Mouse (Mus musculus): ENCODE measurements at regions not wholly inside any gene's neighbourhood (a gene's known extent, or its start where the extent isn't known, plus 50 kb on each side); places are given as distances from the start of the nearest gene placed in this dataset.

DNA sequence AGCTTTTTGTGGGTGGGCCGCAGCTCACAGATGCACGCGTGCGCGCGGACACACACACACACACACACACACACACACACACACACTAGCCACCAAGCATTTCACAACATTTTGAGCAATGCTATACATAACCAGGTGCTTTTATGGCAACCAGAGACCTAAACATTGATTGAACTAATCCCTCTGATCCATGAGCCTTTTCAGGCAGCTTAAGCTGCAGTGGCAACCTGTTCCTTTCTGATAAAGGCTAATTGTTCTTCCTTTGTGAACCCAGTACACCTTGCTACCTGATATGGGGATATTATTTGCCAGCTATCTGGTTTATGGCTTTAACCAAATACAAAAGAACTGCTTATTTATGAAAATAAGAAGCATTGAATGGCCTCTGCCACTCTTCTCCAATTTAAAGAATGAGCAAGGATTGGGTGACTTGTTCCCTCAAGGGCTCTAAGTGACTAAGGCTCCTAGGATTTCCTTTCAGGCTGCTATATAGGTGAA lies 651.2 kb downstream of the A830018L16Rik start:
- no peak for DNase-seq (ENCODE audit: extremely low read depth)
- Histone ChIP-seq H3K27me3 (replicated peaks) (no peaks in the 10 kb centered on the region), H3K4me1 (ENCODE audit: control insufficient read depth in 1 of 2, insufficient read depth in 2 of 2) (no peaks in the 10 kb centered on the region), H3K9ac (ENCODE audit: insufficient read depth, low read depth) (no peak overlapping the region), H3K36me3 (replicated peaks in 1 of 2; ENCODE audit: control insufficient read depth in 1 of 2, insufficient read depth in 1 of 2, low read length in 1 of 2) (no peaks in the 10 kb centered on the region), H3K79me2 (replicated peaks; ENCODE audit: control insufficient read depth, extremely low read depth, insufficient read depth, poor library complexity, severe bottlenecking) (no peaks in the 10 kb centered on the region), H3K27ac (ENCODE audit: insufficient read depth, low read depth) (no peak overlapping the region), H3K4me3 (replicated peaks in 1 of 3; ENCODE audit: low read depth in 2 of 3, low read length in 2 of 3, poor library complexity in 1 of 3) (no peak overlapping the region), H3K9me3 (replicated peaks; ENCODE audit: low read length) (no peaks in the 10 kb centered on the region), H3K4me2 (ENCODE audit: insufficient read depth, low read depth, poor library complexity, severe bottlenecking) (no peak overlapping the region)
- dilution Hi-C loops (cut with MboI; ENCODE audit: extremely low pct_ligation_motif_present, extremely low pct_unique_long_range_greater_than_20kb, low sequenced_read_pairs) = no loop called here
- TF ChIP-seq MXI1 (IDR thresholded peaks at IDR 0.05; ENCODE audit: low read depth, low read length) (no peak), CTCF (conservative IDR thresholded peaks at IDR 0.05 in 1 of 2, IDR thresholded peaks at IDR 0.05 in 1 of 2; ENCODE audit: low read depth in 2 of 2, low read length in 2 of 2) (no peak), MYC (IDR thresholded peaks at IDR 0.05; ENCODE audit: low read depth, low read length) (no peak), ZC3H11A (IDR thresholded peaks at IDR 0.05; ENCODE audit: low read depth, low read length) (no peak), GABPA (IDR thresholded peaks at IDR 0.05; ENCODE audit: insufficient replicate concordance, low read depth, low read length) (no peak), MAX (IDR thresholded peaks at IDR 0.05; ENCODE audit: low read length) (no peak), EP300 (IDR thresholded peaks at IDR 0.05; ENCODE audit: low read length) (no peak), CHD2 (IDR thresholded peaks at IDR 0.05; ENCODE audit: low read length) (no peak), PAX5 (IDR thresholded peaks at IDR 0.05; ENCODE audit: low read length) (no peak), TCF12 (IDR thresholded peaks at IDR 0.05; ENCODE audit: low read depth, low read length) (no peak), ELF1 (IDR thresholded peaks at IDR 0.05; ENCODE audit: low read depth, low read length) (no peak), SIN3A (IDR thresholded peaks at IDR 0.05; ENCODE audit: low read length) (no peak), MAFK (IDR thresholded peaks at IDR 0.05; ENCODE audit: insufficient replicate concordance, low read length) (no peak), BHLHE40 (IDR thresholded peaks at IDR 0.05; ENCODE audit: low read depth, low read length) (no peak), TBP (conservative IDR thresholded peaks at IDR 0.05; ENCODE audit: low read depth, low read length) (no peak), USF2 (conservative IDR thresholded peaks at IDR 0.05; ENCODE audit: low read depth, low read length) (no peak), CHD1 (IDR thresholded peaks at IDR 0.05; ENCODE audit: low read depth, low read length) (no peak), ZMIZ1 (IDR thresholded peaks at IDR 0.05; ENCODE audit: low read depth, low read length) (no peak)
- in situ Hi-C loops (cut with MboI; ENCODE audit: low pct_ligation_motif_present, low pct_unique_long_range_greater_than_20kb, low sequenced_read_pairs) = no loop called here

- TF ChIP-seq ZKSCAN1 (IDR thresholded peaks at IDR 0.05; ENCODE audit: borderline replicate concordance, low read depth, low read length) (no peak), USF1 (IDR thresholded peaks at IDR 0.05; ENCODE audit: low read depth, low read length) (no peak), NELFE (IDR thresholded peaks at IDR 0.05; ENCODE audit: low read depth, low read length) (no peak), E2F4 (IDR thresholded peaks at IDR 0.05; ENCODE audit: insufficient replicate concordance, low read depth, low read length) (no peak), MAZ (IDR thresholded peaks at IDR 0.05; ENCODE audit: low read depth, low read length) (no peak), NRF1 (IDR thresholded peaks at IDR 0.05; ENCODE audit: low read depth, low read length) (no peak), ZC3H11A (IDR thresholded peaks at IDR 0.05; ENCODE audit: low read depth, low read length) (no peak), ELF1 (IDR thresholded peaks at IDR 0.05; ENCODE audit: low read depth, low read length) (no peak), MYC (IDR thresholded peaks at IDR 0.05; ENCODE audit: low read depth, low read length) (no peak), KAT2A (IDR thresholded peaks at IDR 0.05; ENCODE audit: insufficient replicate concordance, low read length) (no peak)
- Histone ChIP-seq H3K4me1 (ENCODE audit: control insufficient read depth in 1 of 2, insufficient read depth in 2 of 2) (no peaks in the 10 kb centered on the region), H3K27ac (ENCODE audit: insufficient read depth, low read depth) (no peak overlapping the region), H3K4me3 (replicated peaks in 1 of 3; ENCODE audit: low read depth in 2 of 3, low read length in 2 of 3, poor library complexity in 1 of 3) (no peak overlapping the region), H3K79me2 (replicated peaks; ENCODE audit: control insufficient read depth, extremely low read depth, insufficient read depth, poor library complexity, severe bottlenecking) (no peaks in the 10 kb centered on the region), H3K9me3 (replicated peaks; ENCODE audit: low read length) (no peaks in the 10 kb centered on the region), H3K27me3 (replicated peaks) (no peaks in the 10 kb centered on the region), H3K36me3 (replicated peaks in 1 of 2; ENCODE audit: control insufficient read depth in 1 of 2, insufficient read depth in 1 of 2, low read length in 1 of 2) (no peaks in the 10 kb centered on the region), H3K4me2 (ENCODE audit: insufficient read depth, low read depth, poor library complexity, severe bottlenecking) (no peak overlapping the region), H3K9ac (ENCODE audit: insufficient read depth, low read depth) (no peak overlapping the region)
- in situ Hi-C loops (cut with MboI; ENCODE audit: low pct_ligation_motif_present, low pct_unique_long_range_greater_than_20kb, low sequenced_read_pairs) (no loop called here), dilution Hi-C loops (cut with MboI; ENCODE audit: extremely low pct_ligation_motif_present, extremely low pct_unique_long_range_greater_than_20kb, low sequenced_read_pairs) (no loop called here)
- DNase-seq (ENCODE audit: extremely low read depth) = no peak
Observed at GRCm38 (mm10) chr1:12092564-12093504, 678.9 kb downstream of the A830018L16Rik start.
